Mouse (Mus musculus): ENCODE data around the gene Serpinb9b.

Gene Serpinb9b

GRCm38 (mm10) chr13:33043542-33043941 lies 16.3 kb downstream of the Serpinb9b start:
- DNase-seq (ENCODE audit: low read depth, low spot score) = no peak

GRCm38 (mm10) chr13:33047234-33047633 lies 20.0 kb downstream of the Serpinb9b start:
- DNase-seq (ENCODE audit: low read depth, low spot score) = no peak

- DNase-seq (ENCODE audit: low read depth, low spot score) = no peak
These were observed 21.0 kb downstream of the Serpinb9b start for GRCm38 (mm10) chr13:33048187-33048586.

DNA sequence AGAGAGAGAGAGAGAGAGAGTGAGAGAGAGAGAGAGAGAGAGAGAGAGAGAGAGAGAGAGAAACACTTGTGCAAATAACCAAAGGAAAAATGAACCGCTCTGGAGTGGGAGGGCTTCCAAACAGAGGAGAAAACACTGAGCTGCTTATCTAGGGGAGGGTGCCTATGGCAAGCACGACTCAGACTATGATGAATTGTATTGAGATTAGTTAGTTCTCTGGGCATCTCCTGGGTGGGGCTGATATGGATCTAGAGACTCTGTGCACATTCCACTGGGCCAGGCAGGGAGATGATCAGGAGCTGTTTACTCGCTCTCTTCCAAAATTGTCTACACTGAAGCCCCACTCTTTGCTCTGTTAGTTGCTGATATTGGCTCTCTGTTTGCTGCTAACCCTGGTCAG lies 24.5 kb downstream of the Serpinb9b start:
- no peak for DNase-seq (ENCODE audit: low read depth, low spot score)

DNA sequence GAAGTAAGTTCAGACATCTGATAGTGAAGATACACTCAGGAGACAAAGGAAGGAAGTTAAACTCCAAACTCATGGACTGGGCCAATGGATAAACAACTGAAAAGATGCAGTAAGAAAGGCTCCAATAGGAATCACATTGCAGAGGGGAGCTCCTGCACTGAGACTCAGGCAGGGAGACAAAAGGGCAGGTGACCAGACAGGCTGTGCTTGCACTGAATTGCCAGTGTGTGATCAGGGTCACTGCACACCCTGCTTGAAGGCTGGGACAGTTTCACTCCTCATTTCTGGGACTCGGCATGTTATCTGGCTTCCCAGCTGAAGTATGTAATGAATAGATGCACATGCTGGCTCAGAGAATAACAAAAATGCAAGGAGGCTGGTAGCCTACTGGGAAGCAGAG lies 35.8 kb downstream of the Serpinb9b start:
- no peak for DNase-seq (ENCODE audit: low read depth, low spot score)

GRCm38 (mm10) chr13:33067387-33067977 lies 40.3 kb downstream of the Serpinb9b start:
- no peak for DNase-seq (ENCODE audit: low read depth, low spot score)

- no peak for DNase-seq (ENCODE audit: low read depth, low spot score)
These were observed 40.9 kb downstream of the Serpinb9b start for GRCm38 (mm10) chr13:33068164-33068563.

GRCm38 (mm10) chr13:33071776-33072175 lies 44.6 kb downstream of the Serpinb9b start:
- no peak for DNase-seq (ENCODE audit: low read depth, low spot score)

DNA sequence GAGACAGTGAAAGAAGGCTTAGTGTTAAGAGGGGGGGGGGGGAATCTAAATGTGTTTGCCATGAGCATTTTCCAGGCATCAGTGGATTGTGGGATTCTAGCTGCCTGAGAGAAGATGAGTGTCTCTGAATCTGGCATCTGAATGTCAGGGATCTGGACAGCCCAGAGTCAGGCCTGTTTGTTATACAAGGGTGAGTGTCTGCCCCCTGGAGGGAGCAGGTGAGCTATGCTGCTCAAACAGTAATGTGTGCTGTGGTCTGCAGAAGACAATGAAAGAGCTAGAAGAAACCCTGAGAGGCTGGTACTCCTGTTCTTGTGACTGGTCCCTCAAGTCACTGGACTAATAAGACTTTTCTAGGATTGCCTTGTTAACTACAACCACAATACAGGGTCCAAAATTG lies 46.8 kb downstream of the Serpinb9b start:
- DNase-seq (ENCODE audit: low read depth, low spot score) = peak; percentile 61

DNA sequence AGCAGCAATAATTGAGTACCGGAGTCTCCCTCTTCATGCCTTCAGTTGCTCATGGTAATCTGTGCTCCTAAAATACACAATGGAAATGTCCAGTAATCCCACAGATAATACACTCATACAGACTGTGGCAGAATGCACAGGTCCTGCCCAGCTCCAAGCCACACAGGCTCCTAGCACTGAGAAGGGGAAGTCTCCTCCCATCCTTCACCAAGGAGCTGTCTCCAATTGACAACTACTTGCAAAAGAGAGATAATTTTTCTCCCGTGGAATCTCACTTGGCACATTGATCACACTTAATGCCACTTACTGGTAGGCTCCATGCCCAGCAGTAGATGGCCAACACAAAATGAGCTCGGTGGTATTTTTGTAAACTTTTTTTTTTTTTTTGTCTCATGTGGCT lies 49.0 kb downstream of the Serpinb9b start:
- DNase-seq (ENCODE audit: low read depth, low spot score) = no peak

DNA sequence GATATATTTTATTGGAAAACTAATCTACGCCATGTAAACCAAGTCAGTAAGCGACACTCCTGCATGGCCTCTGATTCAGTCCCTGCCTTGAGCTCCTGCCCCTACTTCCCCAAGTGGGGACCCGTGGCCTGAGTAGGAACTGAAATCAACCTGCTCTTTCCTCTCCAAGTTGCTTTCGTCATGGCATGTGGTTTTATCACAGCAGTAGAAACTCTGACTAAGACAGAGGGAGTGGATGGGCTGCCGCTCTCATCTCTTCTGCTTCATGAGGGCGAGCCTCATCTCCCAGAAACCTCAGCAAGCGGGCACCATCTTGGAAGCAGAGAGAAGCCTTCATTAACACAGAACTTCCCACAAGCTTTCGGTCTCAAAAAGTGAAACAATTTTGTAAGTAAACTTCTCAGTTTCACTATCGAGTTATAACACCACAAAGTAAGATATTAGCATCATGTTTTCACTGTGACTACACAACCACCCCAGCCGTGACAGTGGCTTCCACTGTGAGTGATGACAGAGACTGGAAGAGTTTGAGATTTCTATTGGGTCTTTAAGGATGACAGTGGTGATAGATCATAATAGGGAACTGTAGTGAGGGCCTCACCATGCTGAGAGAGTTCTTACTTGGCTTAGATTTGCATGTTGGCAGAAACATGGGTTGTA lies 49.9 kb downstream of the Serpinb9b start:
- peak; percentile 8 for DNase-seq (ENCODE audit: low read depth, low spot score)

GRCm38 (mm10) chr13:33078056-33078705 lies 51.0 kb downstream of the Serpinb9b start, which contains the start of gene Serpinb1b:
Gene Serpinb1b (plus strand): TSS chr13:33078575.
- DNase-seq (ENCODE audit: low read depth, low spot score) = no peak

DNA sequence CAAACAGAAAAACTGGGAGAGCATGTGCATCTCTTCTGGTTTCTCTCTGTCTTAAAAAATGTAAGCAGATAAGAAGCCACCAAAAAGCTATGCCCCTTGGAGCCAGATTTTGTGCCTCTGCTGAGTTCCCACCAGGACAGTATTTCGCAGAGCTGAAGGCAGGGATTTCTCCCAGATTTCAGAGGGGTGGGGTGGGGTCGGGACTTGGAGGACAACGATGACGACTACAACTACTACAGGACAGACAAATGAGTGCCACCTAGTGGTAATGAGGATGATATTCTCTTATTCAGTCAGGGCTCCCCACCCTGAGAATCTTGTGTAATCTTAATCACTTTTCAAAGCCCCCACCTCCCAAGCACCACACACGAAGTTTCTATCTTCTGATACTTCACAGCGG lies 52.2 kb downstream of the Serpinb9b start:
- DNase-seq (ENCODE audit: low read depth, low spot score) = peak; percentile 53

GRCm38 (mm10) chr13:33080356-33080755 lies 53.1 kb downstream of the Serpinb9b start:
- DNase-seq (ENCODE audit: low read depth, low spot score) = peak; percentile 18

DNA sequence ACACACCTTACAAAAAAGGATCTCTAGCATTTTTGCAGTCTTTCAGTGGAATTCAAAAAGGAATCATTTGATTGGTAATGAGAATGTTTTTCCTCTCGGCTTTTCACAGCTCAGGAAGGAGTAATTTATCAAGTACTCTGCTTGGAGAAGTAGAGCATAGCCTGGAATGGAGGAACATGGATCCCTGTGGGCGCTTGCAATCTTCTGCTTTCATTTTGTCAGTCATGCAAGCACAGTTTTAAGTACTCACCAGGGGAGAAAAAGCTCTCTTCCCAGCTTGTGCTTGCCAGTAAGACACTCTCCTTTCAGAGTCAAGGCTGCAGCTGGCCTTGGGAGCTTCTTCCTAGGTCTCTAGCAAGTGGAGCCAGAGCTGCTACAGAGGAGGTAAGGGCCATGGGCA lies 56.6 kb downstream of the Serpinb9b start:
- DNase-seq (ENCODE audit: low read depth, low spot score) = no peak

- no peak for DNase-seq (ENCODE audit: low read depth, low spot score)
These were observed 57.9 kb downstream of the Serpinb9b start for GRCm38 (mm10) chr13:33084975-33085694.

GRCm38 (mm10) chr13:33085695-33086432 lies 58.6 kb downstream of the Serpinb9b start:
- DNase-seq (ENCODE audit: low read depth, low spot score) = no peak

- DNase-seq (ENCODE audit: low read depth, low spot score) = no peak
These were observed 62.4 kb downstream of the Serpinb9b start for GRCm38 (mm10) chr13:33089566-33089965.

- no peak for DNase-seq (ENCODE audit: low read depth, low spot score)
These were observed 63.3 kb downstream of the Serpinb9b start for GRCm38 (mm10) chr13:33090546-33090945.

DNA sequence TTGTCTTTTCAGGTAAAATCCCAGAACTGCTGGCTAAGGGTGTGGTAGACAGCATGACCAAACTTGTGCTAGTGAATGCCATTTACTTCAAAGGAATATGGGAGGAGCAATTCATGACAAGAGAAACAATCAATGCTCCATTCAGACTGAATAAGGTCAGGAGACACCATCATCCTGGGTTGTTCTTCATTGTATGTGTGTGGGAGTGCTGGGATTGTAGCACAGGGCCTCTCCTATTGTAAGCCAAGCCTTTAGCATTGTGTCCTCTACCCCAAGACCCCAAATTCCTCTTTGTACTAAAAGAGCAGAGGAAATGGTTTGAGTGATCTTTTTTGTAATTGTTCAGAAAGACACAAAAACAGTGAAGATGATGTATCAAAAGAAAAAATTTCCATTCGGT lies 64.1 kb downstream of the Serpinb9b start:
- no peak for DNase-seq (ENCODE audit: low read depth, low spot score)
